Mouse (Mus musculus) hindbrain, embryonic 15.5 days (tissue): ENCODE measurements around the gene Irf3. TPM values are rescaled to one million over a fixed set of nuclear protein-coding genes. Genes with fewer than 3 reads are reported as not detected.

Source experiments
- ATAC-seq: fragments of 200-750 bp; cut with Nextera tagmentation; 2 replicates; pipeline ENCODE4 v1.8.0; 2017; ENCODE audit warnings: low read depth, moderate number of reproducible peaks, moderate TSS enrichment; ENCODE audit not compliant: low FRiP score
- H3K27ac ChIP-seq: fragments of 300-500 bp; sonication (generic); replicated peaks from 2 replicates; pipeline ENCODE4 v1.5.1; 2015; ENCODE audit warnings: mild to moderate bottlenecking, inconsistent platforms
- H3K27me3 ChIP-seq: fragments of 300-500 bp; sonication (generic); 2 replicates; pipeline ENCODE4 v1.6.1; 2015; ENCODE audit warnings: control low read depth, inconsistent platforms
- H3K36me3 ChIP-seq: fragments of 300-500 bp; sonication (generic); 2 replicates; pipeline ENCODE4 v1.6.1; 2015; ENCODE audit warnings: control low read depth, inconsistent platforms
- H3K4me1 ChIP-seq: fragments of 300-500 bp; sonication (generic); replicated peaks from 2 replicates; pipeline ENCODE4 v1.6.1; 2015; ENCODE audit warnings: control low read depth, inconsistent platforms
- H3K4me2 ChIP-seq: fragments of 300-500 bp; sonication (generic); 2 replicates; pipeline ENCODE4 v1.6.1; 2015; ENCODE audit warnings: moderate library complexity, mild to moderate bottlenecking, inconsistent platforms
- H3K4me3 ChIP-seq: fragments of 300-500 bp; sonication (generic); 2 replicates; pipeline ENCODE4 v1.5.1; 2015; ENCODE audit warnings: mild to moderate bottlenecking, inconsistent platforms
- H3K9ac ChIP-seq: fragments of 300-500 bp; sonication (generic); 2 replicates; pipeline ENCODE4 v1.6.1; 2015; ENCODE audit warnings: inconsistent platforms
- H3K9me3 ChIP-seq: fragments of 300-500 bp; sonication (generic); 2 replicates; pipeline ENCODE4 v1.6.1; 2016; ENCODE audit warnings: control low read depth, inconsistent platforms
- WGBS: fragments of 180-500 bp; shearing (Covaris S2); methylation state at CpG from one replicate; pipeline ENCODE4 v1.1.7; 2015; 5-methylcytosine and 5-hydroxymethylcytosine counted together
- polyA plus RNA-seq: library from polyadenylated mRNA; unstranded; fragments of >200 nt; fragmentation: Nextera tagmentation; extraction: Ambion mirVana; gene quantifications from 2 replicates; pipeline ENCODE4 v1.2.1, GENCODE M21; 2015

The Irf3 gene
- polyA plus RNA-seq, 1 experiment from 2014 or later: 57.4 TPM

DNA sequence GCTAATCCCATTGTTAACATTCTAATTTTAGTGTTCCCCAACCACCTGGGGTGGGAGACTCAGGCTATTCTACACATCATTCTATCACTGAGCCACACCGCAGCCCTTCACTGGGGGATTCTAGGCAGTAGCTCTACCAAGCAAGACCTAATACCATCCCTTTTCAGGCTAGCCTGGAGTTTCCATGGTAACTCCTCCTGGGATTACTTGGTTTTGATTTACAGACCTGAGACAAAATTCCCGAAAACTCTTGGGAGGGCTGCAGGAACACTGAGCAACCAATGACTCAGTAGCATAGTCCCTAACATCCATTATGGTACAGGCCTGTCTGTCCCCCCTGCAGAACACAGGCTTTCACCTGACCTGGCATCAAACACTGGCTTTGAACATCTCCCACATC lies 28.8 kb downstream of the Irf3 start:
- 50% methylated on average over 2 of the region's 2 CpGs for WGBS
- peak; percentile 19; the same call in 1 of the 2 replicates for ATAC-seq
- H3K4me2 ChIP-seq: no peak overlapping the region
- H3K9ac ChIP-seq: no peak overlapping the region
- peaks cover 11% of the 10 kb centered on the region for H3K4me1 ChIP-seq
- no peak overlapping the region for H3K4me3 ChIP-seq
- no peaks in the 10 kb centered on the region for H3K27me3 ChIP-seq
- H3K9me3 ChIP-seq: no peaks in the 10 kb centered on the region
- H3K36me3 ChIP-seq: peaks cover 45% of the 10 kb centered on the region
- H3K27ac ChIP-seq: peak overlapping the region; percentile 37; the same call in 1 of the 2 replicates

DNA sequence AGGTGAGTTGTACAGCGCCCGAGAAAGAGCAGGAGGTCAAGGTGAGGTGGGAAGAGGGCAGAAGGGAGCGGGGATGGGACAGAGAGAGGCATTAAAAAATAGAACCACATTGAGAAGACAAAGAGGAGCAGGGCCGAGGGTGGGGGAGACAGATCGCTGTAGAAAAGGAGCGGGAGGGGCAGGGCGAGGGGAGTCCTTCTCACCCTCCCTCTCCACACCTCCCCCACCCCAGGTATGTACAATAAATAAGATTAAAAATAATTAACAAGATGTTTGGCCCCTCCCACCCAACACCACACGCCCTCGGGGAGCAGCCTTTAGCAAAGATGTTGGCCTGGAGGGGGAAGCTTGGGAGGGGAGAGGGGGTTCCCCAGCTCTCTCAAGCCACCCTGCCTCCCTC lies 30.3 kb downstream of the Irf3 start:
- no peak overlapping the region for H3K4me3 ChIP-seq
- H3K27ac ChIP-seq: no peak overlapping the region
- H3K9ac ChIP-seq: no peak overlapping the region
- peaks cover 59% of the 10 kb centered on the region for H3K36me3 ChIP-seq
- peaks cover 11% of the 10 kb centered on the region for H3K4me1 ChIP-seq
- WGBS: 96% methylated on average over 9 of the region's 9 CpGs
- ATAC-seq: no peak
- H3K9me3 ChIP-seq: no peaks in the 10 kb centered on the region
- no peak overlapping the region for H3K4me2 ChIP-seq
- H3K27me3 ChIP-seq: no peaks in the 10 kb centered on the region

DNA sequence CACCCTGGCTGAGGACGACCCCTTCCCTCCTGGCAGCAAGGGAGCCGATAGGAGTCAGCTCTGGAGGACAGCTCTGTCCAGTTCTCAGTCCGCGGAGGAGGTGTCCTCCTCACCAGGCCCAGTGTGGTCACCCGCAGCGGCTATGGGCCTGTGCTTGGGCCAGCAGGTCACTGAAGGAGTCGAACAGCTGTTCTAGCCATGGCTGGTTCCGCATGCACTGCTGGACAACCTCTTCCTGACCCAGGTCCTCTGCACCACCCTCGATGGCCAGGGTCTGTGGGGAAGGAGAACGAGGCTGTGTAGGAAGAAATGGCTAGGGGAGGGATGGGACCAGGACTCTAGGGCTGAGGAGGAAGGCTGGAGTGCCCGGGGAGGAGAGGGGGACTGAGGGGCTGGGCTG lies 30.9 kb downstream of the Irf3 start:
- peaks cover 65% of the 10 kb centered on the region for H3K36me3 ChIP-seq
- no peak overlapping the region for H3K27ac ChIP-seq
- H3K4me1 ChIP-seq: peaks cover 11% of the 10 kb centered on the region
- H3K9ac ChIP-seq: no peak overlapping the region
- H3K4me3 ChIP-seq: no peak overlapping the region
- no peaks in the 10 kb centered on the region for H3K9me3 ChIP-seq
- no peak overlapping the region for H3K4me2 ChIP-seq
- no peak for ATAC-seq
- WGBS: 93% methylated on average over 11 of the region's 11 CpGs
- no peaks in the 10 kb centered on the region for H3K27me3 ChIP-seq

DNA sequence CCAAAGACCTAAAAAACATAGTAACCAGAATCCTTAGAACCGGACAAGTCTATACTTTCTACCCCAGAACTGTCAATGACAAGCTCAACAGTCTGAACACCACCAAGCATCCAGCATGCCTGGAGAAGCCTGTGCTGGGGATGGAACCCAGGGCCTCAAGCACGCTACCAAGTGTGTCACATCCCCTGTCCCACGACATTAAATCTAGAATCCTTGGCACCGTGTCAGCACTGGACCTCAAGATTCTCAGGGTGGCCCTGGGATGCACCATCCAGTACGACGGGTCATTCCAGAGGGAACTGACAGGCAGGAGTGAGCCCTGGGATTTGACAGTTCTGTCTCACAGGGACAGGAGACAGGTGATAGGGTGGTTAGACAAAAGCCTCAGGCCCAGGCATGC lies 32.5 kb downstream of the Irf3 start:
- Histone ChIP-seq H3K27me3 (no peaks in the 10 kb centered on the region), H3K9me3 (no peaks in the 10 kb centered on the region), H3K4me3 (no peak overlapping the region), H3K9ac (no peak overlapping the region), H3K4me1 (peaks cover 11% of the 10 kb centered on the region), H3K36me3 (peaks cover 82% of the 10 kb centered on the region), H3K4me2 (no peak overlapping the region), H3K27ac (no peak overlapping the region)
- no peak for ATAC-seq
- WGBS: 92% methylated on average over 6 of the region's 6 CpGs

DNA sequence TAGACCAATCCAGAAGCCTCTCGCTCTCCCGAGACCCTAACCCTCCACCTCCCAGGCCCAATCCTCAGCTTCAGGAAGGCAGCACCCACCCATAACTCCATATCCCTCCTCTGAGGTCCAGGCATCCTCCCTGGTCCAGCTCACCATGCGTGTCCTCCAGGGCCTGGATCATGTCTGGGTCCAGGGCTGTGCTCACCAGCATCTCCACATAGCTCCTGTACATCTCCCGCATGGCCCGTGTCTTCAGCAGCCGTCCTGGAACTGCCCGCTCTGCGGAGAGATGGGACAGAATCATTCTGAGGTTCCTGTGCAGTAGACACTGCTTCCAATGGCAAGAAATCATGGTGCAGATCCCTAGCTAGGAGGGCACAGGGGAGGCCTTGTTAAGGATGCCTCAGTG lies 33.4 kb downstream of the Irf3 start:
- Histone ChIP-seq H3K4me2 (no peak overlapping the region), H3K27ac (no peak overlapping the region), H3K36me3 (peaks cover 90% of the 10 kb centered on the region), H3K9me3 (no peaks in the 10 kb centered on the region), H3K4me1 (peaks cover 10% of the 10 kb centered on the region), H3K4me3 (no peak overlapping the region), H3K9ac (no peak overlapping the region), H3K27me3 (no peaks in the 10 kb centered on the region)
- 98% methylated on average over 8 of the region's 8 CpGs for WGBS
- ATAC-seq: no peak

DNA sequence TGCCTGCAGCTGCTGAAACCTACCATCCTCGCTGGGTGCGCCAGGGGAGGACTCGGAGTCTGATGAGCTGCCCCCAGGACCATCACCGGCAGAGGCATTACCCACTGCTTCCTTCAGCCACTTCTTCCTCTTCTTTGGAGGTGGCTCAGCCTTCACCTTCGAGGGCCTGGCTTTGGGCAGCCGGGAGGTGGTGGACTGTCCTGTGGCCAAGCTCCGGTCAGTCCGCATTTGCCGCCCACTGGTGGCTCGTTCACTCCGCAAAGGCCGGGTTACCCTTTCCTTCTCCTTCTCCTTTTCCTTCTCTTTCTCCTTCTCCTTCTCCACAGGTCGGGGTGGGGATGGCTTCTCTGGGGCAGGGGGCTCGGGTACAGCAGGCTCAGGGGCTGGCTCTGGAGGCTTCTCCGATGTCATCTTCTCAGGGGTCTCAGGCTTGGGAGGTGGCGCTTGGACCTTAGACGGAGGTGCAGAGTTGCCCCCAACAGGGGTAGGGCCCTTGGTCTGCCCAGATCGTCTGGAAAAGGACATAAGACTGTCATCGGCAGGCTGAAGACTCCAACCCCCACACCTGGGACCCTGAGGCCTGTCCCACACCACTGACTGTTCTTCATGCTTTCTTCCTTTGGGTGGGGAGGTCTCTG lies 36.4 kb downstream of the Irf3 start:
- no peak for ATAC-seq
- Histone ChIP-seq H3K4me2 (no peak overlapping the region), H3K4me3 (no peak overlapping the region), H3K36me3 (peaks cover 94% of the 10 kb centered on the region), H3K27ac (no peak overlapping the region), H3K9me3 (no peaks in the 10 kb centered on the region), H3K27me3 (no peaks in the 10 kb centered on the region), H3K4me1 (no peaks in the 10 kb centered on the region), H3K9ac (no peak overlapping the region)
- WGBS: 96% methylated on average over 19 of the region's 19 CpGs

DNA sequence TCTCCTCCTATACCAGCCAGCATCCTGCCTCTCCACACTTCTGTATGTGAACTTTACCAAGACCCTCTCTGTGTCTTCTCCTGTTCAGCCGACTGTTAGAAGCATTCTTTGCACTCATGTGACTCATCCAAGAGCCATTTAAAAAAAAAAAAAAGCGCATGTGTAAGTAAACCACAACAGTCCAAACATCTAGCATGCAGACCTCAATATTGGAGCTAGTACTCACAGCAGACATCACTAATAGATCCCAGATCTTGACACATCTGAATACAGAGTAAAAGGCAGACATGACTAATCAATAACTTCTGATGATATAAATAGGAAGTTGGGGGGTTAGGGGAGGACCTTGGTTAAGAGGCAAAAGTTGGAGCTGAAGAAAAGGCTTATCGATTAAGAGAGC lies 38.2 kb downstream of the Irf3 start:
- WGBS: 92% methylated on average over 3 of the region's 3 CpGs
- ATAC-seq: no peak
- H3K4me3 ChIP-seq: no peak overlapping the region
- no peak overlapping the region for H3K4me2 ChIP-seq
- no peaks in the 10 kb centered on the region for H3K9me3 ChIP-seq
- no peaks in the 10 kb centered on the region for H3K4me1 ChIP-seq
- no peak overlapping the region for H3K27ac ChIP-seq
- no peak overlapping the region for H3K9ac ChIP-seq
- H3K27me3 ChIP-seq: no peaks in the 10 kb centered on the region
- peaks cover 96% of the 10 kb centered on the region for H3K36me3 ChIP-seq

DNA sequence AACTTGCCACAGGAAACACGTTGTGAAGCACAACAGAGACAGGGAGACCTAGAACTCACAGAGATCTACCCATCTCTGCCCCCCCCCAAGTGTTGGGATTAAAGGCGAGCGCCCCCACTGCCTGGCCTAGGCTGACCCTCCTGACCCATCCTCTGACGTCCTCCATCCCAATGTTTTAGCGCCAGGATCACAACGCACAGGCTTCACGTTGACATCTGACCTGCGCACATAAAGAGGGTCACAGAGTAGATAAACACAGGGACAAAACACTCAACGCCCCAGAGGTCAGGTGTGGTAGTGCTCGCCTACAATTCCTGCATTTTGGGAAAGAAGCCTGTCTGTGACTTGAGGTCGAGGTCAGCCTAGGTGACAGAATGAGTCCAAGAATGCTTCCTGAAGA lies 39.3 kb downstream of the Irf3 start:
- Histone ChIP-seq H3K36me3 (peaks cover 97% of the 10 kb centered on the region), H3K4me1 (no peaks in the 10 kb centered on the region), H3K27me3 (no peaks in the 10 kb centered on the region), H3K27ac (no peak overlapping the region), H3K4me2 (no peak overlapping the region), H3K9ac (no peak overlapping the region), H3K9me3 (no peaks in the 10 kb centered on the region), H3K4me3 (no peak overlapping the region)
- 88% methylated on average over 11 of the region's 11 CpGs for WGBS
- ATAC-seq: no peak

DNA sequence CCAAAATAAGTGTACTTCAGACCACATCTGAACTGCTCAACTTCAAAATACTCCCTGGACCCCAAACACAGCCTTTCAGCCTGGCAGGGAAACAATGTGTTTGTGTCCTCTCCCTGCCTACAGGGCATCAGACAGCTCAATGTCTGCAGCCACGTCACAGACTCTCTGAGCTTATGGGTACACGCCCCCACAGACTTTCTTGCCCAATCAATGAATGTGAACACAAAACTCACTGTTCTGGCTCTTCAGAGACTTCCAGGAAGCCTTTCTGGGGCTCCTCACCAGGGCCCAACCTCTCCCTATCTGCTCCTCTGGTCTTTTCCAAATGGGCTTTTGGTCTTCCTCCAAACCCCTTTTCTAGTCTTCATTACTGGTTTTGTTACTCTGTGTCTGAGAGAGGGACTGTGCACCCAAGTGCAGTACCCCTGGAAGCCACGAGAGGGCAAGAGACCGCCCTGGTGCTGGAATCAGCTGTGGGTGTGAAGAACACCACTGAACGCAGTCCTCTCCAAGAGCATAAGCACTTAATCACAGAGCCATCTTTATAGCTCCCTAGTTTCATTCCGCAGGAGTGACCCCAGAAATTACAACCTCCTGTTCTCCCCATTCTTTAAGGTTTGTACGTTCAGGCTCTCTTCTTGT lies 40.4 kb downstream of the Irf3 start:
- WGBS: 72% methylated on average over 7 of the region's 7 CpGs
- H3K4me1 ChIP-seq: no peaks in the 10 kb centered on the region
- no peak overlapping the region for H3K4me3 ChIP-seq
- ATAC-seq: no peak
- no peaks in the 10 kb centered on the region for H3K9me3 ChIP-seq
- H3K4me2 ChIP-seq: no peak overlapping the region
- H3K27me3 ChIP-seq: no peaks in the 10 kb centered on the region
- no peak overlapping the region for H3K27ac ChIP-seq
- H3K36me3 ChIP-seq: peaks cover 97% of the 10 kb centered on the region
- H3K9ac ChIP-seq: no peak overlapping the region

DNA sequence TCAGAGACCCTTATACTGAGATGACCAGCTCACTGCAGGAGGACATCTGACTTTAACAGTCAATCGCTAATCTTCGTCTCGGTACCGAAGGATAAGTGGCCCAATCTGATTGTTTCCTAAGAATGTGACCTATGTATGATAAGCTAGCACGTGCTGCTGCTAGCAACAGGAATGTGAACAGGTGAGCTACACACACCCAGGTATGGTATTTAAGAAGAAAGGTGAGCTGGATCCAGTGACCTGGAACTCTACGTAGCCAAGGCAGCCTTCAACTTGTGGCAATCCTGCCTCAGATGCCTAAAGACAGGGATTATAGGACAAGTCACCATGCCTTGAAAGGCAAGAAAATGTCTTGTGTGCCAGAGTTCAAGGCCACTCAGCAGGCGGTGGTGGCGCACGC lies 41.0 kb downstream of the Irf3 start:
- WGBS: 95% methylated on average over 9 of the region's 9 CpGs
- Histone ChIP-seq H3K27ac (no peak overlapping the region), H3K4me3 (no peak overlapping the region), H3K9ac (no peak overlapping the region), H3K27me3 (no peaks in the 10 kb centered on the region), H3K4me2 (no peak overlapping the region), H3K4me1 (no peaks in the 10 kb centered on the region), H3K36me3 (peaks cover 97% of the 10 kb centered on the region), H3K9me3 (no peaks in the 10 kb centered on the region)
- no peak for ATAC-seq

DNA sequence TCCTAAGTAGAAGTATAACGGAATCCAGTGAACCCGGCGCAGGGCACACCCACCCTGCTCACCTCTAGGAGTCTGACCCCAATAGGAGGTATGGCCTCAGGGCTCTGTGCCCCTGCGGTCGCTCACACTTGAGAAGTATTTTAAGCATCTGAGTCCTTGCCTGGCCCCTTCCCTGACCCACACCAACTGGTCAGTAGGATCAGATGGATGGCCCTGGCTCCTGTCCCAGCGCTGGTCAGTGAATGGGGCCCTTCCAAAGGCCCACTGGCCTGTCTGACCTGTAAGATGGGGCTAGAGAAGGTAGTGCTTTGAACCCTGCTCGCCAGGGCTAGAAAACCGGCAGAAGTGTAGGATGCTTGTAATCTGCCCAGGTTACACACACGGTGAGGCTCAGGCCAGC lies 43.4 kb downstream of the Irf3 start:
- Histone ChIP-seq H3K4me3 (no peak overlapping the region), H3K36me3 (peaks cover 96% of the 10 kb centered on the region), H3K4me1 (no peaks in the 10 kb centered on the region), H3K9me3 (no peaks in the 10 kb centered on the region), H3K4me2 (no peak overlapping the region), H3K9ac (no peak overlapping the region), H3K27ac (no peak overlapping the region), H3K27me3 (no peaks in the 10 kb centered on the region)
- 98% methylated on average over 9 of the region's 9 CpGs for WGBS
- ATAC-seq: no peak

DNA sequence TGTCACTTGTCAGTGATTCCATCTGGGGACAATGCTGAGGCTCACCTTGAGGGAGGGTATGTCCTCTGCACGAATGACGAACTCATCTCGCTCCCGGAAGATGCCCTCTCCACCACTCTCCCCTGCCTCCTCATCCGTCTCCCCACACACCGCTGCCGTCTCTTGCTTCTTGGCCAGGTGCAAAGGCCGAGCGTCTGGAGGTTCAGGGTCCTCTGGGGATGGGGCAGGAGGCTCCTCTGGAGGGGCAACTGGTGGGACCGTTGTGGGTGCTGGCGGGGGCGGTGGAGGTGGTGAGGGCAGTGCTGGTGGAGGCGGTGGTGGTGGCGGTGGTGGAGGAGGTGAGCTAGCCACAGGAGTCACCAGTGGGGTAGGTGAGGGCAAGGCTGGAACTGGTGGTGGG lies 45.9 kb downstream of the Irf3 start:
- WGBS: 94% methylated on average over 14 of the region's 14 CpGs
- Histone ChIP-seq H3K9me3 (no peaks in the 10 kb centered on the region), H3K27ac (no peak overlapping the region), H3K9ac (no peak overlapping the region), H3K4me2 (no peak overlapping the region), H3K27me3 (no peaks in the 10 kb centered on the region), H3K4me3 (no peak overlapping the region), H3K36me3 (peaks cover 96% of the 10 kb centered on the region), H3K4me1 (no peaks in the 10 kb centered on the region)
- no peak for ATAC-seq

DNA sequence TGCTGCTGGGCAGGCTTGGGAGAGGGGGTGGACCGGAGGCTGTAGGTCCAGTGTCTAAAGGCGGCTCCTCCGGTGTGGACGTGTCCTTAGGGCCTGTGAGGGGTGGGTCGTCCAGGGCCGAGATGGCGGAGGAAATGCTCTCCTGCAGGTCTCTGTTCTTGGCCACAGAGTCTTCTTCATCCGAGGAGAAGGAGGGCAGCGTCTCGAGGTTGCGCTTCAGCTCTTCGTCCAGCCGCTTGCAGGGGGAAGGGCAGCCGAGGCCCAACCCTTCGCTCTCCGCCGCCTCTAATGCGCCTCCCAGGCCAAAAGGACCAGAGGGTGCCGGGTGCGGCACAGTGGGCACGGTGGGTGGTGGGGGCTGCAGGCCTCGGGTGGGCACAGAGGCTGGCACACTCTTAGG lies 48.3 kb downstream of the Irf3 start:
- no peak for ATAC-seq
- Histone ChIP-seq H3K4me2 (no peak overlapping the region), H3K9ac (no peak overlapping the region), H3K27me3 (no peaks in the 10 kb centered on the region), H3K9me3 (no peaks in the 10 kb centered on the region), H3K4me1 (peaks cover 6% of the 10 kb centered on the region), H3K27ac (no peak overlapping the region), H3K4me3 (no peak overlapping the region), H3K36me3 (peaks cover 93% of the 10 kb centered on the region)
- WGBS: 92% methylated on average over 22 of the region's 22 CpGs
